Mouse (Mus musculus) kidney, adult 2 months (tissue): ENCODE results near the gene Galr2.

Experiments used
- CTCF ChIP-seq: fragments of 200-500 bp; conservative IDR thresholded peaks from 2 replicates; pipeline ENCODE4 v1.5.1; 2011; ENCODE audit warnings: low read depth, mild to moderate bottlenecking, control low read depth, low read length, moderate library complexity, mixed read lengths; ENCODE audit not compliant: insufficient read depth, insufficient read length
- POLR2A ChIP-seq: fragments of 200-500 bp; IDR thresholded peaks from one replicate; pipeline ENCODE4 v1.6.1; 2011; ENCODE audit warnings: low read depth, low read length, control low read depth

GRCm38 (mm10) chr11:116282912-116283521 is 2.3 kb downstream of the Galr2 start:
- TF ChIP-seq POLR2A (no peak), CTCF (no peak)
